Mouse (Mus musculus): ENCODE data around the gene Acer3. TPM values are rescaled to one million over a fixed set of nuclear protein-coding genes. Genes with fewer than 3 reads are reported as not detected.
A peak's percentile ranks its signal among the peaks of the same experiment; 100 is the strongest.

The Acer3 gene
- polyA plus RNA-seq (2015; fragmentation: Nextera tagmentation; extraction: Ambion mirVana): 25.7 and 27.4 TPM in 2 replicates

- Histone ChIP-seq H3K4me1 (no peaks in the 10 kb centered on the region), H3K27me3 (replicated peaks) (no peaks in the 10 kb centered on the region), H3K9ac (no peak within 1 kb of the TSS), H3K36me3 (no peaks in the 10 kb centered on the region), H3K4me2 (no peak within 1 kb of the TSS), H3K9me3 (no peaks in the 10 kb centered on the region), H3K27ac (no peak within 1 kb of the TSS), H3K4me3 (replicated peaks) (no peak within 1 kb of the TSS)
- 84% methylated on average over 2 of the region's 2 CpGs for WGBS
- ATAC-seq (ENCODE audit: insufficient read depth, low FRiP score, low read depth): no peak
Measured at GRCm38 (mm10) chr7:98321083-98321482, at the start of gene Acer3. Gene Acer3 (minus strand): TSS chr7:98321208.

DNA sequence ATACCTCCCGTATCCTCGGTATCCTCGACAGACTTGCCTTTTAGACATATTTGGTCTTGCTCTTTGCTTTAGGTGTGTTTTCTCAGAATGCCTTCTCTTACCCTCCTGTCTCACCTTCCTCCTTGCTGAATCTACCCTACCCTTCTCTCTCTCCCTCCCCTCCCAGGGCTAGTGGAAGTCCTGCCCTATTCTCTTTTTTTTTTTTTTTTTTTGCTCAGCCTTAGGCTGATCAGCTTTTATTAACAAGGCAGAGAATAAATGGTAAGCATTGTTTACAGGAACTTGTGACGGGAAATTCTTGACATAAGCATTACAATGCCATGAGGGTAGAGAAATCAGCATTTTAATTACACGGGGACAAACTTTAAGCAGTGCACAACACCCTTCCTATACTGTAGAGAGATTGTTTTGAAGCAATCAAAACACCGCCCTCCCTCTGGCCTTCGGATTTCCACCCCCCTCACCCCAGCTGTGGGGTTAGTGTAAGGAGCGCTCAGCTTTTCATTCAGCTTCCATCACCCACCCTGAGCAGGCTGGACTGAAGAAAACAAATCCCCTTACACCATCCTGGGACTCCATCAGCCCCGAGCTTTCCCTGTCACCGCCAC lies 48.9 kb upstream of the Acer3 start:
- Histone ChIP-seq H3K4me2 (no peak overlapping the region), H3K4me1 (no peaks in the 10 kb centered on the region), H3K9me3 (no peaks in the 10 kb centered on the region), H3K27ac (no peak overlapping the region), H3K9ac (no peak overlapping the region), H3K27me3 (replicated peaks) (peaks cover 4% of the 10 kb centered on the region; the same call in 1 of the 2 replicates), H3K36me3 (no peaks in the 10 kb centered on the region), H3K4me3 (replicated peaks) (no peak overlapping the region)
- no peak for ATAC-seq (ENCODE audit: insufficient read depth, low FRiP score, low read depth)
- WGBS: 60% methylated on average over 10 of the region's 10 CpGs

GRCm38 (mm10) chr7:98361662-98362061 lies 40.7 kb upstream of the Acer3 start:
- ATAC-seq (ENCODE audit: insufficient read depth, low FRiP score, low read depth): no peak
- H3K9ac ChIP-seq: no peak overlapping the region

DNA sequence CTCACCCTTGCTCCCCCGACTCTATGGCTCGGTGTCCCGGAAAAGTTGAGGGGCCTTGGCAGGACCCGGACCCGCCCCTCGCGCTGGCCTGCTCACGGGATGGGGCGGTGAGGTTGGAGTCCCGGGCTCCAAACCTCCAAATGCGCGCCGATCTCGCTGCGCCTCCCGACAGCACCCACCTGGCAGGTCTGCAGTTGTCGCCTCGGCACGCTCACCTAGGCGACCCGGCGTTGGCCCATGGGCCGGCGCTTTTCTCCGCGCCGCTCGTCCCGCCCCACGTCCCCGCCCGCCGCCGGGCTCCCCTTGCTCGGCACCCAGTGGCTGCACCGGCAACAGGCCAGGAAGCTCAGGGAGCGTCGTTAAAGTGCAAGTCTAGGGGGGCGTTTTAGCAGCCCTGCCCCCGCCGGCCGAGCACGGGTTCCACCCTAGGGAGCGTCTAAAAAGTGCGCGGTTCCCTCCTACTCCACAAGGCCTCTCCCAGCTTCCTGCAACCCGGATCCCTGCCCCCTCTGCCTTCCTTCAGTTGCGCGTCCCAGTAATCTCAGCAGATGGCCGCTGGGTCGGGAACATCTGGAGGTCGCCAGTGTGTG lies 40.1 kb upstream of the Acer3 start, which contains the start of gene Tsku:
Gene Tsku (minus strand): TSS at position 266 of the 590 bp plus-strand sequence.
- Histone ChIP-seq H3K36me3 (no peaks in the 10 kb centered on the region), H3K9me3 (no peaks in the 10 kb centered on the region), H3K4me3 (replicated peaks) (peak within 1 kb of the TSS; percentile 77), H3K4me1 (peaks cover 30% of the 10 kb centered on the region), H3K27ac (peak within 1 kb of the TSS; percentile 94), H3K4me2 (peak within 1 kb of the TSS; percentile 75), H3K27me3 (replicated peaks) (no peaks in the 10 kb centered on the region), H3K9ac (peak within 1 kb of the TSS; percentile 66)
- WGBS: under 1% methylated on average over 52 of the region's 52 CpGs
- peak; percentile 92 for ATAC-seq (ENCODE audit: insufficient read depth, low FRiP score, low read depth)

More at GRCm38 (mm10) chr7:98361662-98362061, 40.7 kb upstream of the Acer3 start:
- peak overlapping the region; percentile 75 for H3K4me2 ChIP-seq
- H3K4me3 ChIP-seq (replicated peaks): peak overlapping the region; percentile 77
- H3K27me3 ChIP-seq (replicated peaks): no peaks in the 10 kb centered on the region
- H3K27ac ChIP-seq: peak overlapping the region; percentile 94
- H3K36me3 ChIP-seq: no peaks in the 10 kb centered on the region
- 17% methylated on average over 2 of the region's 2 CpGs for WGBS
- no peaks in the 10 kb centered on the region for H3K9me3 ChIP-seq
- peaks cover 25% of the 10 kb centered on the region for H3K4me1 ChIP-seq

- Histone ChIP-seq H3K4me3 (replicated peaks) (peak overlapping the region; percentile 77), H3K9me3 (no peaks in the 10 kb centered on the region), H3K4me1 (peaks cover 34% of the 10 kb centered on the region), H3K4me2 (peak overlapping the region; percentile 75), H3K9ac (peak overlapping the region; percentile 66), H3K36me3 (no peaks in the 10 kb centered on the region), H3K27me3 (replicated peaks) (no peaks in the 10 kb centered on the region), H3K27ac (peak overlapping the region; percentile 94)
- 0% methylated on average over 20 of the region's 20 CpGs for WGBS
- no peak; the same call in 1 of the 2 replicates for ATAC-seq (ENCODE audit: insufficient read depth, low FRiP score, low read depth)
Measured at GRCm38 (mm10) chr7:98360621-98360990, 39.6 kb upstream of the Acer3 start.

GRCm38 (mm10) chr7:98359951-98360620 lies 39.1 kb upstream of the Acer3 start:
- Histone ChIP-seq H3K9me3 (no peaks in the 10 kb centered on the region), H3K4me3 (replicated peaks) (peak overlapping the region; percentile 77), H3K4me1 (peaks cover 40% of the 10 kb centered on the region), H3K36me3 (no peaks in the 10 kb centered on the region), H3K27ac (peak overlapping the region; percentile 94), H3K4me2 (peak overlapping the region; percentile 75), H3K9ac (peak overlapping the region; percentile 66), H3K27me3 (replicated peaks) (no peaks in the 10 kb centered on the region)
- peak; percentile 25; the same call in 1 of the 2 replicates for ATAC-seq (ENCODE audit: insufficient read depth, low FRiP score, low read depth)
- 2% methylated on average over 33 of the region's 33 CpGs for WGBS

DNA sequence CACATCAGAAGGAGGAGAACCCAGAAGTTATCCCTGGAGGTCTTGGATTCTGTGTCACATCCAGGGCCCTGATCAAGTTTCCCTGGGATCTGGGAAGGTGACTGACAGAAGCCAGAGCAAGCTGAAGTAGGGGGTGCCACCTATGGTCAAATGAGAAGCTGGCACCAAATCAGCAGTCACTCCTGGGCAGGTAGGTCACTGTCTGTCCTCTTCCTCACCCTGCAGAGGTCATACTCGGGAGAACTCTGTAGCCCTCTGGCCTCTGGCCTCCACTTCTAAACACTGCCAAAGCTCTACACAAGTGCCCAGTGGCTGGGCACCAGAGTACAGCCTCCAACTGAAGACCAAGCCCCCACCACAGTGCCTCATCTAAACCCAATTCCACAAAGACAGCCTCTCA lies 37.0 kb upstream of the Acer3 start:
- Histone ChIP-seq H3K27ac (no peak overlapping the region), H3K9me3 (no peaks in the 10 kb centered on the region), H3K4me2 (no peak overlapping the region), H3K9ac (no peak overlapping the region), H3K27me3 (replicated peaks) (no peaks in the 10 kb centered on the region), H3K36me3 (no peaks in the 10 kb centered on the region), H3K4me3 (replicated peaks) (no peak overlapping the region), H3K4me1 (peaks cover 54% of the 10 kb centered on the region)
- no peak for ATAC-seq (ENCODE audit: insufficient read depth, low FRiP score, low read depth)
- 67% methylated on average over 1 of the region's 1 CpGs for WGBS

DNA sequence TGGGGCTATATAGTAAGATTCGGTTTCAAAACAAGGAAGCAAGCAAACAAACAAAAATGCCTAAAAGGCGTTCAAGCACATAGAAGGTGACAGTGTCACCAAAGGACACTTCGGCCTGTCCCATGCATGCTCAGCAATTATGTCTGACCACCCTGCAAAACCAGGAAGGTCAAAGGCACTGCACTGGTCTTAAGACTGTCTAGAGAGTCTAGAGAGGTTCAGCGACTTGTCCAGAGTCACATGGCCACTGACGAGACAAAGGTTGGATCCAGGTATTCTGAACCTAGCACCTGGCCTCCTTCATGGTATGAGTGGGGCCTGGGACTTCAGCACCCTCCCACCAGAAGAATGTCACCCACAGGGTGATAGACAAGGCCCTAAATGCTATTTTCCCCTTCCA lies 36.3 kb upstream of the Acer3 start:
- WGBS: 78% methylated on average over 5 of the region's 5 CpGs

DNA sequence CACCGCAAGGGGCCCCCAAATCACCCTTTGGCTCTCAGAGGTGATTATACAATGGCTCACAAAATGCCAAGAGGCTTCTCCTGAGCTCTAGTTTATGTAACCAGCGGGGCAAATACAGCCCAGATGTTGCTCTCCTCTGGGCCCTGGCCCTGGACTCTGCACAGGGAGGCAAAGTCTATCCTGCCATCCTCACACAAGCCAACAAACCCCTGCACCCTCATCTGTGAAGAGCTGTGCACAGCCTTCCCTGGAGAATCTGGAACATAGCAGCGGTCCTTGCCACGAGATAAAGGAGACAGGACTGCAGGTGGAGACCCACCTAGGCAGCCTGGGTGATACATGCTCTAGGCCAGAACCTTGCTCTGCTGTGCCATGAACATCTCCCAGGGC lies 33.9 kb upstream of the Acer3 start:
- Histone ChIP-seq H3K9me3 (no peaks in the 10 kb centered on the region), H3K4me1 (peaks cover 45% of the 10 kb centered on the region), H3K4me3 (replicated peaks) (no peak overlapping the region), H3K9ac (no peak overlapping the region), H3K4me2 (no peak overlapping the region), H3K27me3 (replicated peaks) (no peaks in the 10 kb centered on the region), H3K36me3 (peaks cover 14% of the 10 kb centered on the region; the same call in 1 of the 2 replicates), H3K27ac (no peak overlapping the region)
- ATAC-seq (ENCODE audit: insufficient read depth, low FRiP score, low read depth): no peak
- WGBS: 38% methylated on average over 4 of the region's 4 CpGs

More for the DNA sequence above, 36.3 kb upstream of the Acer3 start:
- Histone ChIP-seq H3K4me2 (no peak overlapping the region), H3K9ac (no peak overlapping the region), H3K4me1 (peaks cover 53% of the 10 kb centered on the region), H3K27me3 (replicated peaks) (no peaks in the 10 kb centered on the region), H3K4me3 (replicated peaks) (no peak overlapping the region), H3K9me3 (no peaks in the 10 kb centered on the region), H3K36me3 (no peaks in the 10 kb centered on the region), H3K27ac (no peak overlapping the region)
- ATAC-seq (ENCODE audit: insufficient read depth, low FRiP score, low read depth): no peak

DNA sequence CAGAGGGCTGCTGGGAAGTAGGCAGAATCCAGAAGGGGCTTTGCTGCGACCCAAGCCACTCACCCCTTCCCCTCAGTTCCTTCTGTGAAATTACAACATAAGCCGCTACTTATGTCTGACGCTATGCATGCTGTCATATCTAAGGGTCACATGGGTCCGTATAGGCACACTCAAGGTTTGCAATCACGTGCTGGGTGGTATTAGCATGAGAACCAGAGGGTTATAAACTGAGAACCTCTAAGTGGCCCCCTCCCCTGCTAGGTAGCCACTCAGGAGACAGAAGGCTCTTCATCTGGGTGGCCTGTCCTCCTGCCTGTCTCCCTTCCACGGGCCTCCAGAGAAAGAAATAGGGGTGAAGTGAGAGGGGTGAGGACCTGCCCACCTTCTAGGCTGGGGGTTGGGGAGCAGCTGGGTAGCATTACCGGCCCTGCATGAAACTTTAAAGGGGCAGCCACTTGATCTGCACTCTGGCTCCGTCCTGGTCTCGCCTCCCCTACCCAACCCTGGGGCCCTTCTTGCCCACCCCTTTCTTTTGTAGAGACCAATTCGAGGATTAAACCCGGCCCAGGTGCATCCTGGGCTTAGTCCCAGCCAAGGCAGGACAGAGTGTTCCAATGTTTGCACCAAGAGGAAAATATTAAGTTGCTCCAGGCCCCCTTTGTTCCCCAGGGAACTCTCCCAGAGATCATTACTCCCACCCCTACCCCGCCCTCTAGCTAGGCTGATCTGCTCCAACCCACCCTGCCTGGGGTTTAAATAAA lies 33.3 kb upstream of the Acer3 start:
- Histone ChIP-seq H3K4me3 (replicated peaks) (no peak overlapping the region), H3K9ac (no peak overlapping the region), H3K9me3 (no peaks in the 10 kb centered on the region), H3K4me1 (peaks cover 39% of the 10 kb centered on the region), H3K27me3 (replicated peaks) (no peaks in the 10 kb centered on the region), H3K27ac (no peak overlapping the region), H3K4me2 (no peak overlapping the region), H3K36me3 (peaks cover 14% of the 10 kb centered on the region; the same call in 1 of the 2 replicates)
- no peak; the same call in 1 of the 2 replicates for ATAC-seq (ENCODE audit: insufficient read depth, low FRiP score, low read depth)
- 25% methylated on average over 12 of the region's 12 CpGs for WGBS

DNA sequence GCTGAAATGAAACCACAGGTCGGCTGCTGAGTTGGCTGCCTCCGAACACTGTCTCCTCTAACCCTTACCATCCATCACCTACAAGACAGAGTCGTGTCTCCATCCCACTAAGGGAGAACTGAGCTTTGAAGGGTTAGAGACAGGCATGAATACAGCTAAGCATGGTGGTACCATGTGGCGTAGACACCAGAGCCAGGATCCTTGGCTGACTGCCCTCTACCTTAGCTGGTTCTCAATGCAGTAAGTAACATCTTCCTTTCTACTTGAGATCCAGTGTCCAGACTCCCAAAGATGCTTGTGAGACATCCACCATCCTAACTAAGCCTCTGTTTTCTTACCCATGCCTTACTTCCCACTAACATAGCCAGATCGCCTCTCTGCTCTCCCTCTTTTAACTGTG lies 32.6 kb upstream of the Acer3 start:
- Histone ChIP-seq H3K4me3 (replicated peaks) (no peak overlapping the region), H3K9me3 (no peaks in the 10 kb centered on the region), H3K4me2 (no peak overlapping the region), H3K27ac (no peak overlapping the region), H3K36me3 (peaks cover 14% of the 10 kb centered on the region; the same call in 1 of the 2 replicates), H3K4me1 (peaks cover 32% of the 10 kb centered on the region), H3K27me3 (replicated peaks) (no peaks in the 10 kb centered on the region), H3K9ac (no peak overlapping the region)
- WGBS: 79% methylated on average over 5 of the region's 5 CpGs
- ATAC-seq (ENCODE audit: insufficient read depth, low FRiP score, low read depth): no peak

Data from stomach, embryonic 15.5 days (tissue).